Mouse (Mus musculus) mouse embryonic stem cell (cell line): ENCODE data around the gene Gm8257.
"Not testable (repeated sequence)": the region's sequence is repeated elsewhere in the genome, so short reads cannot be mapped to it uniquely, and the experiment has no call there.

Source experiments
- in situ Hi-C, 2 experiments: fragments of 300-500 bp; cut with MboI; formaldehyde crosslinking; loops; 1 replicate in 1 of 2; 3 replicates in 1 of 2; pipeline ENCODE4 v1.14.3; 2019 to 2020; ENCODE audit warnings: low sequenced_read_pairs in 2 of 2, low pct_unique_long_range_greater_than_20kb in 1 of 2, mixed read lengths in 1 of 2; ENCODE audit not compliant: unreplicated experiment in 1 of 2

Gm8257 gene

DNA sequence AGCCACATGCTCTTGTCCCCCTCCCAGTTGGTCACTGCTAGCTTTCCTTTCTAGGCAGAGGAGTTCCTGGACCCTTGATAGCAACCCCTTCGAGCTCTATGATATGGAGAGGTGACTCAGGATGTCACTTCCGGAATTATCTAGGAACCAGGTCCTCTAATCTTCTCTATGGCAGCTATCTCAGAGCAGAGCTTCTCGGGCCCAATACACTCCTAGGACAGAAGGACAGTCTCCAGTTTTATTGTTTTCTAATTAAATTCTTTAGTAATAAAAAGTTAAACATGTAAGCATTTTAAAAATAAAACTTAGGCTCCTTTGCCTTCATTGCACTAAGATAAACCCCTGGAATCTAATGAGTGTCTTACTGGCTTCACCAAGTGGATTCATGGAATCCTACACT, at the start of gene Gm8257:
Gm8257 (minus strand) TSS at position 101 of the 400 bp plus-strand sequence.
- in situ Hi-C loops, result not testable (repeated sequence)

DNA sequence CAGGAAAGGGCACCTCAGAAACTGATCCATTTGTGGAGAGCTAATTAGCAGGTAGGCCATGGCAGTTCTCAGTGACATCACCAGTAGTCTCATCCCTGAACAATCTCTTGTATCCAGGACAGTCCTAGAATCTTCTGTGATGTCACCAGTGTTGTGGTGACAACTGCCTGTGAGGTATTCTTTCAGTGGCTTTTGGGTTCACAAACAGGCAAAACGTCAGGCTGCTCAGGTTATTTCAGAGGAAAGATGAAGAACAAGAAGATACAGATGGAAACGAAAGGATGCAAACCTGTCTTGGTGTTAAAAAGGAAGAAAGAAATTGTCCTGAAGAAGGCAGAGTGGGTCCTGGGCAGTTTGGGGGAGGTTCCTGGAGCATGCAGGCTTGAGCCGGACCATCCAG, 44.0 kb upstream of the Gm8257 start, which contains the start of gene Gm8267:
Gm8267 (minus strand) TSS at position 101 of the 400 bp plus-strand sequence.
- in situ Hi-C loops, result loop anchor here in 1 of 2 experiments (25.0 kb wide), 1 partner anchor 238 kb away; the partner anchor contains the start of gene Gm17093

DNA sequence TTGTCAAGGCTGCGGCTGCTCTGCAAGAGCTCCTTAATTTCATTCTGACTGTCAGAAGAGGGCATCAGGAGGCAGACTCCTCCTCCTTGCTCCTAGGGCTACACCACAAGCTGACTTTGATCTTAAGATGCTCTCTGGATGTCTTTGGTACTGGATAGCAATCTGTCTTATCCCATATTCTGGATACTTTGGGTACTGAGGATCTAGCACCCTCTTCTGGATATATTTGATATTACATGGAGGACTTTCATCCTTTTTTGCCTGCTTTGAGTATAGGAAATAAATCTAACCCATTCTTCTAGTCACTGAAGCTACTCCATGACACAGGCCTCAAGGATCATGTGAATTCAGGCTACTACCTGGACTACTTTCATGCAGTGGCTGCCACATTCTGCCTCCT, 36.5 kb upstream of the Gm8257 start:
- in situ Hi-C loops, result not testable (repeated sequence)

DNA sequence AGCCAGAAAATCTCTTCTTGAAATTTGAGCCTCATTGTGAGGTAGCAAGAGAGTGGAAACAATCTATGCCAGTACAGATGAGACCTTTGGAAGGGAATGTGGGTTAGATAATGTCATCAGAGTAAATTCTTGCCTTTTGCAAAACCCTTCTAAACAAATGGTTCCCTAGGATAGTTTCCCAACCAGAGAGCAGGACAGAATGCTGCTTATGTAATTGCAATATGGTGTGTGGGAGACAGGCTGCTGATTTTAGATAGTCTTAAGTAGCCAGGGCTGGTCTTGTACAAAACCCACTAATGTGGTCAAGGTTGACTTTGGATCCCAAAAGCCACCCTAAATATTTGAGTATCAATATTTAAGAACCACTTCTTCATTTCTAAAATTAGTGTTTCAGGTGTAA, 24.5 kb upstream of the Gm8257 start:
- in situ Hi-C loops, result not testable (repeated sequence)

DNA sequence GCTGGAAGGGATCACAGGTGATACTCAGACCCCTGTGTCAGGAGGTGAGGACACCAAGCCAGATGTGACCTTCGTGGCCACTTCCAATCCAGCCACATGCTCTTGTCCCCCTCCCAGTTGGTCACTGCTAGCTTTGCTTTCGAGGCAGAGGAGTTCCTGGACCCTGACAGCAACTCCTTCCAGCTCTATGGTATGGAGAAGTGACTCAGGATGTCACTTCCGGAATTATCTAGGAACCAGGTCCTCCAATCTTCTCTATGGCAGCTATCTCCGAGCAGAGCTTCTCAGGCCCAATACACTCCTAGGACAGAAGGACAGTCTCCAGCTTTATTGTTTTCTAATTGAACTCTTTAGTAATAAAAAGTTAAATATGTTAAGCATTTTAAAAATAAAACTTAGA, 78.5 kb downstream of the Gm8257 start, which contains the start of gene Gm5624:
Gm5624 (minus strand) TSS at position 202 of the 400 bp plus-strand sequence.
- in situ Hi-C loops, result not testable (repeated sequence)
